Mouse (Mus musculus) midbrain, embryonic 13.5 days (tissue): ENCODE data around the gene Eefsec. TPM values are rescaled to one million over a fixed set of nuclear protein-coding genes. Genes with fewer than 3 reads are reported as not detected.

Source experiments
- ATAC-seq: fragments of 200-750 bp; cut with Nextera tagmentation; 2 replicates; pipeline ENCODE4 v1.8.0; 2017; ENCODE audit warnings: mild to moderate bottlenecking, moderate TSS enrichment, moderate library complexity
- H3K27ac ChIP-seq: fragments of 300-500 bp; sonication (generic); 2 replicates; pipeline ENCODE4 v1.5.1; 2015; ENCODE audit warnings: inconsistent platforms, mild to moderate bottlenecking, moderate library complexity
- H3K27me3 ChIP-seq: fragments of 300-500 bp; sonication (generic); 2 replicates; pipeline ENCODE4 v1.6.1; 2015; ENCODE audit warnings: mild to moderate bottlenecking, inconsistent platforms
- H3K36me3 ChIP-seq: fragments of 300-500 bp; sonication (generic); 2 replicates; pipeline ENCODE4 v1.6.1; 2015; ENCODE audit warnings: mild to moderate bottlenecking, inconsistent platforms
- H3K4me1 ChIP-seq: fragments of 300-500 bp; sonication (generic); replicated peaks from 2 replicates; pipeline ENCODE4 v1.6.1; 2015; ENCODE audit warnings: inconsistent platforms
- H3K4me2 ChIP-seq: fragments of 300-500 bp; sonication (generic); replicated peaks from 2 replicates; pipeline ENCODE4 v1.6.1; 2015; ENCODE audit warnings: moderate library complexity, mild to moderate bottlenecking, inconsistent platforms
- H3K4me3 ChIP-seq: fragments of 300-500 bp; sonication (generic); replicated peaks from 2 replicates; pipeline ENCODE4 v1.5.1; 2015; ENCODE audit warnings: mild to moderate bottlenecking, inconsistent platforms
- H3K9ac ChIP-seq: fragments of 300-500 bp; sonication (generic); replicated peaks from 2 replicates; pipeline ENCODE4 v1.6.1; 2015; ENCODE audit warnings: mild to moderate bottlenecking, inconsistent platforms
- H3K9me3 ChIP-seq: fragments of 300-500 bp; sonication (generic); 2 replicates; pipeline ENCODE4 v1.6.1; 2016; ENCODE audit warnings: mild to moderate bottlenecking, inconsistent platforms
- WGBS: fragments of 180-500 bp; shearing (Covaris S2); methylation state at CpG from one replicate; pipeline ENCODE4 v1.1.7; 2015; 5-methylcytosine and 5-hydroxymethylcytosine counted together
- polyA plus RNA-seq: library from polyadenylated mRNA; unstranded; fragments of >200 nt; fragmentation: Nextera tagmentation; extraction: Ambion mirVana; gene quantifications from 2 replicates; pipeline ENCODE4 v1.2.1, GENCODE M21; 2015

Eefsec gene
- polyA plus RNA-seq, 1 experiment from 2014 or later = 28.7 TPM

- Histone ChIP-seq H3K27me3 (no peaks in the 10 kb centered on the region), H3K4me1 (no peaks in the 10 kb centered on the region), H3K9me3 (no peaks in the 10 kb centered on the region), H3K27ac (no peak overlapping the region), H3K4me2 (no peak overlapping the region), H3K9ac (no peak overlapping the region), H3K4me3 (no peak overlapping the region), H3K36me3 (peaks cover 2% of the 10 kb centered on the region; the same call in 1 of the 2 replicates)
- 82% methylated on average over 1 of the region's 1 CpGs for WGBS
- no peak for ATAC-seq
Measured at GRCm38 (mm10) chr6:88363475-88364012, 82.8 kb downstream of the Eefsec start.

GRCm38 (mm10) chr6:88361096-88361495 lies 85.2 kb downstream of the Eefsec start:
- Histone ChIP-seq H3K9me3 (no peaks in the 10 kb centered on the region), H3K27ac (no peak overlapping the region), H3K4me2 (no peak overlapping the region), H3K4me3 (no peak overlapping the region), H3K4me1 (no peaks in the 10 kb centered on the region), H3K36me3 (peaks cover 9% of the 10 kb centered on the region; the same call in 1 of the 2 replicates), H3K27me3 (no peaks in the 10 kb centered on the region), H3K9ac (no peak overlapping the region)
- no peak for ATAC-seq
- WGBS = 94% methylated on average over 1 of the region's 1 CpGs

GRCm38 (mm10) chr6:88358210-88358609 lies 88.1 kb downstream of the Eefsec start:
- no peaks in the 10 kb centered on the region for H3K9me3 ChIP-seq
- H3K4me2 ChIP-seq = no peak overlapping the region
- no peak overlapping the region for H3K27ac ChIP-seq
- no peaks in the 10 kb centered on the region for H3K27me3 ChIP-seq
- no peak for ATAC-seq
- no peak overlapping the region for H3K4me3 ChIP-seq
- no peak overlapping the region for H3K9ac ChIP-seq
- H3K36me3 ChIP-seq = peaks cover 11% of the 10 kb centered on the region; the same call in 1 of the 2 replicates
- H3K4me1 ChIP-seq = no peaks in the 10 kb centered on the region

GRCm38 (mm10) chr6:88355866-88356265 lies 90.5 kb downstream of the Eefsec start:
- no peak overlapping the region for H3K27ac ChIP-seq
- H3K9me3 ChIP-seq = no peaks in the 10 kb centered on the region
- H3K4me1 ChIP-seq = no peaks in the 10 kb centered on the region
- H3K9ac ChIP-seq = no peak overlapping the region
- ATAC-seq = no peak
- no peak overlapping the region for H3K4me2 ChIP-seq
- no peak overlapping the region for H3K4me3 ChIP-seq
- H3K27me3 ChIP-seq = no peaks in the 10 kb centered on the region
- peaks cover 11% of the 10 kb centered on the region; the same call in 1 of the 2 replicates for H3K36me3 ChIP-seq
- WGBS = 89% methylated on average over 3 of the region's 3 CpGs

- H3K9ac ChIP-seq = no peak overlapping the region
- no peak overlapping the region for H3K27ac ChIP-seq
- no peaks in the 10 kb centered on the region for H3K9me3 ChIP-seq
- H3K4me3 ChIP-seq = no peak overlapping the region
- H3K36me3 ChIP-seq = 0 out of 2 replicates have a peak, but pooled peaks cover 10% of the 10 kb centered on the region
- ATAC-seq = no peak
- H3K27me3 ChIP-seq = no peaks in the 10 kb centered on the region
- no peak overlapping the region for H3K4me2 ChIP-seq
- no peaks in the 10 kb centered on the region for H3K4me1 ChIP-seq
- 81% methylated on average over 4 of the region's 4 CpGs for WGBS
Measured at GRCm38 (mm10) chr6:88352541-88352940, 93.8 kb downstream of the Eefsec start.

GRCm38 (mm10) chr6:88346776-88347175 lies 99.6 kb downstream of the Eefsec start:
- no peak overlapping the region for H3K4me3 ChIP-seq
- 96% methylated on average over 1 of the region's 1 CpGs for WGBS
- no peak for ATAC-seq

GRCm38 (mm10) chr6:88345311-88345710 lies 101.0 kb downstream of the Eefsec start:
- no peak overlapping the region for H3K9ac ChIP-seq
- H3K4me3 ChIP-seq = no peak overlapping the region
- H3K4me1 ChIP-seq = peaks cover 33% of the 10 kb centered on the region
- H3K27me3 ChIP-seq = no peaks in the 10 kb centered on the region
- H3K27ac ChIP-seq = no peak overlapping the region
- H3K9me3 ChIP-seq = no peaks in the 10 kb centered on the region
- WGBS = 47% methylated on average over 2 of the region's 2 CpGs
- 0 out of 2 replicates have a peak, but pooled peaks cover 8% of the 10 kb centered on the region for H3K36me3 ChIP-seq
- no peak for ATAC-seq
- H3K4me2 ChIP-seq = no peak overlapping the region

More at GRCm38 (mm10) chr6:88346776-88347175, 99.6 kb downstream of the Eefsec start:
- no peak overlapping the region for H3K9ac ChIP-seq
- H3K4me2 ChIP-seq = no peak overlapping the region
- no peak overlapping the region for H3K27ac ChIP-seq
- peaks cover 33% of the 10 kb centered on the region for H3K4me1 ChIP-seq
- no peaks in the 10 kb centered on the region for H3K9me3 ChIP-seq
- 0 out of 2 replicates have a peak, but pooled peaks cover 8% of the 10 kb centered on the region for H3K36me3 ChIP-seq
- H3K27me3 ChIP-seq = no peaks in the 10 kb centered on the region

- H3K9me3 ChIP-seq = no peaks in the 10 kb centered on the region
- no peak overlapping the region; the same call in 1 of the 2 replicates for H3K9ac ChIP-seq
- H3K4me3 ChIP-seq = no peak overlapping the region
- 46% methylated on average over 7 of the region's 7 CpGs for WGBS
- H3K4me2 ChIP-seq = peak overlapping the region; percentile 15
- ATAC-seq = peak; percentile 91
- peak overlapping the region; percentile 61 for H3K27ac ChIP-seq
- no peaks in the 10 kb centered on the region for H3K36me3 ChIP-seq
- no peaks in the 10 kb centered on the region for H3K27me3 ChIP-seq
- peaks cover 33% of the 10 kb centered on the region for H3K4me1 ChIP-seq
Measured at GRCm38 (mm10) chr6:88343485-88344450, 102.6 kb downstream of the Eefsec start.

- ATAC-seq = peak; percentile 28; the same call in 1 of the 2 replicates
- Histone ChIP-seq H3K27ac (peak overlapping the region; percentile 61), H3K9me3 (no peaks in the 10 kb centered on the region), H3K4me2 (no peak overlapping the region), H3K27me3 (no peaks in the 10 kb centered on the region), H3K4me3 (no peak overlapping the region), H3K36me3 (no peaks in the 10 kb centered on the region), H3K4me1 (peaks cover 33% of the 10 kb centered on the region), H3K9ac (no peak overlapping the region; the same call in 1 of the 2 replicates)
- WGBS = 91% methylated on average over 3 of the region's 3 CpGs
Measured at GRCm38 (mm10) chr6:88342965-88343364, 103.4 kb downstream of the Eefsec start.

GRCm38 (mm10) chr6:88341182-88341581 lies 105.2 kb downstream of the Eefsec start:
- H3K4me1 ChIP-seq = peaks cover 32% of the 10 kb centered on the region
- no peaks in the 10 kb centered on the region for H3K36me3 ChIP-seq
- no peak overlapping the region for H3K27ac ChIP-seq
- 98% methylated on average over 3 of the region's 3 CpGs for WGBS
- H3K4me2 ChIP-seq = no peak overlapping the region
- H3K9ac ChIP-seq = no peak overlapping the region
- H3K9me3 ChIP-seq = no peaks in the 10 kb centered on the region
- H3K27me3 ChIP-seq = no peaks in the 10 kb centered on the region
- no peak overlapping the region for H3K4me3 ChIP-seq
- ATAC-seq = no peak

GRCm38 (mm10) chr6:88340761-88341160 lies 105.6 kb downstream of the Eefsec start:
- Histone ChIP-seq H3K27me3 (no peaks in the 10 kb centered on the region), H3K4me1 (peaks cover 27% of the 10 kb centered on the region), H3K36me3 (no peaks in the 10 kb centered on the region), H3K4me3 (no peak overlapping the region), H3K4me2 (no peak overlapping the region), H3K9ac (no peak overlapping the region), H3K27ac (no peak overlapping the region), H3K9me3 (no peaks in the 10 kb centered on the region)
- 92% methylated on average over 7 of the region's 7 CpGs for WGBS
- ATAC-seq = no peak

- no peaks in the 10 kb centered on the region for H3K27me3 ChIP-seq
- no peak for ATAC-seq
Measured at GRCm38 (mm10) chr6:88329336-88329735, 117.0 kb downstream of the Eefsec start.

More at GRCm38 (mm10) chr6:88329336-88329735, 117.0 kb downstream of the Eefsec start:
- Histone ChIP-seq H3K9ac (no peak overlapping the region), H3K36me3 (no peaks in the 10 kb centered on the region; the same call in 1 of the 2 replicates), H3K4me2 (no peak overlapping the region), H3K4me3 (no peak overlapping the region), H3K9me3 (no peaks in the 10 kb centered on the region; the same call in 1 of the 2 replicates), H3K4me1 (no peaks in the 10 kb centered on the region), H3K27ac (no peak overlapping the region)
